Mouse (Mus musculus): ENCODE data around the gene Arhgef18. TPM values are rescaled to one million over a fixed set of nuclear protein-coding genes. Genes with fewer than 3 reads are reported as not detected.
A peak's percentile ranks its signal among the peaks of the same experiment; 100 is the strongest.

Arhgef18 gene
- total and polyA plus RNA-seq, 3 experiments = 3.0 to 6.6 TPM; not detected in 1

- Histone ChIP-seq H3K27me3 (ENCODE audit: control insufficient read depth in 1 of 2, insufficient read depth in 2 of 2, low read length in 2 of 2) (no peaks in the 10 kb centered on the region), H3K4me3 (ENCODE audit: control insufficient read depth in 1 of 2, insufficient read depth in 1 of 2, low read depth in 2 of 2, low read length in 2 of 2) (no peak overlapping the region), H3K4me1 (ENCODE audit: control insufficient read depth in 1 of 2, insufficient read depth in 2 of 2, low read length in 2 of 2) (peaks cover 0 to 7% of the 10 kb centered on the region in 2 experiments; a peak in 1 of 4 replicates), H3K79me2 (ENCODE audit: control insufficient read depth, insufficient read depth, low read length, poor library complexity) (no peaks in the 10 kb centered on the region), H3K9ac (ENCODE audit: control insufficient read depth, low read depth, low read length, poor library complexity, severe bottlenecking) (no peak overlapping the region), H3K9me3 (replicated peaks; ENCODE audit: insufficient read depth, low read length) (no peaks in the 10 kb centered on the region), H3K27ac (ENCODE audit: control insufficient read depth, low read depth, low read length) (no peak overlapping the region), H3K36me3 (ENCODE audit: control insufficient read depth in 1 of 2, insufficient read depth in 2 of 2, low read length in 2 of 2) (peaks cover 0 to 6% of the 10 kb centered on the region in 2 experiments; a peak in 2 of 4 replicates)
- TF ChIP-seq POLR2AphosphoS2 (IDR thresholded peaks at IDR 0.05; ENCODE audit: low read length) = no peak
- TF ChIP-seq TBP (IDR thresholded peaks at IDR 0.05; ENCODE audit: low read depth, low read length) = no peak
- TF ChIP-seq MYC (IDR thresholded peaks at IDR 0.05; ENCODE audit: low read depth, low read length) = no peak
- no peak for TF ChIP-seq GATA1 (IDR thresholded peaks at IDR 0.05; ENCODE audit: low read depth, low read length)
- no peak for TF ChIP-seq NRF1 (IDR thresholded peaks at IDR 0.05; ENCODE audit: insufficient read depth, low read depth, low read length, poor library complexity, severe bottlenecking)
- TF ChIP-seq MXI1 (IDR thresholded peaks at IDR 0.05; ENCODE audit: low read depth, low read length) = no peak
- TF ChIP-seq RCOR1 (IDR thresholded peaks at IDR 0.05; ENCODE audit: low read depth, low read length) = no peak
- TF ChIP-seq RAD21 (IDR thresholded peaks at IDR 0.05; ENCODE audit: low read depth, low read length) = no peak
- DNase-seq (ENCODE audit: low read depth, low spot score) = no peak
Measured at GRCm38 (mm10) chr8:3389506-3389905, 3.3 kb upstream of the Arhgef18 start.

GRCm38 (mm10) chr8:3392293-3392692 is 513 bp upstream of the Arhgef18 start:
- H3K4me3 ChIP-seq (ENCODE audit: control insufficient read depth in 1 of 2, insufficient read depth in 1 of 2, low read depth in 2 of 2, low read length in 2 of 2) = no peak overlapping the region
- H3K9me3 ChIP-seq (replicated peaks; ENCODE audit: insufficient read depth, low read length) = no peaks in the 10 kb centered on the region
- no peaks in the 10 kb centered on the region for H3K79me2 ChIP-seq (ENCODE audit: control insufficient read depth, insufficient read depth, low read length, poor library complexity)
- H3K27me3 ChIP-seq (ENCODE audit: control insufficient read depth in 1 of 2, insufficient read depth in 2 of 2, low read length in 2 of 2) = no peaks in the 10 kb centered on the region
- H3K36me3 ChIP-seq (ENCODE audit: control insufficient read depth in 1 of 2, insufficient read depth in 2 of 2, low read length in 2 of 2) = peaks cover 0 to 6% of the 10 kb centered on the region in 2 experiments; a peak in 2 of 4 replicates
- H3K4me1 ChIP-seq (ENCODE audit: control insufficient read depth in 1 of 2, insufficient read depth in 2 of 2, low read length in 2 of 2) = peaks cover 0 to 7% of the 10 kb centered on the region in 2 experiments; a peak in 1 of 4 replicates
- TF ChIP-seq ETS1 (IDR thresholded peaks at IDR 0.05; ENCODE audit: low read depth, low read length) = peak; percentile 40; the same call in 1 of the 2 replicates
- TF ChIP-seq GATA1 (IDR thresholded peaks at IDR 0.05; ENCODE audit: low read depth, low read length) = peak; percentile 71
- no peak for TF ChIP-seq MAX (IDR thresholded peaks at IDR 0.05; ENCODE audit: low read length)
- peak; percentile 47 to 49; a peak in 3 of 4 replicates for TF ChIP-seq EP300 (IDR thresholded peaks at IDR 0.05; ENCODE audit: low read depth in 1 of 2, low read length in 2 of 2)
- no peak for TF ChIP-seq MEF2A (IDR thresholded peaks at IDR 0.05; ENCODE audit: extremely low read depth, insufficient replicate concordance, low read depth, low read length, poor library complexity, severe bottlenecking)
- no peak for TF ChIP-seq USF1 (IDR thresholded peaks at IDR 0.05; ENCODE audit: low read depth, low read length)
- TF ChIP-seq HCFC1 (IDR thresholded peaks at IDR 0.05; ENCODE audit: low read depth, low read length) = no peak
- no peak for TF ChIP-seq USF2 (IDR thresholded peaks at IDR 0.05; ENCODE audit: borderline replicate concordance in 1 of 2, insufficient read depth in 1 of 2, low read depth in 1 of 2, low read length in 2 of 2)
- peak; percentile 60 for TF ChIP-seq TBP (IDR thresholded peaks at IDR 0.05; ENCODE audit: low read depth, low read length)
- TF ChIP-seq TAL1 (IDR thresholded peaks at IDR 0.05; ENCODE audit: low read length) = no peak
- no peak for TF ChIP-seq KAT2A (conservative IDR thresholded peaks at IDR 0.05; ENCODE audit: low read depth, low read length)
- no peak for TF ChIP-seq MYB (IDR thresholded peaks at IDR 0.05; ENCODE audit: low read depth, low read length)
- TF ChIP-seq ZC3H11A (IDR thresholded peaks at IDR 0.05; ENCODE audit: low read depth, low read length) = no peak
- TF ChIP-seq GABPA (IDR thresholded peaks at IDR 0.05; ENCODE audit: low read depth, low read length) = no peak
- TF ChIP-seq ZMIZ1 (IDR thresholded peaks at IDR 0.05; ENCODE audit: low read depth, low read length) = no peak
- no peak for TF ChIP-seq CTCF (IDR thresholded peaks at IDR 0.05 in 2 of 3, conservative IDR thresholded peaks at IDR 0.05 in 1 of 3; ENCODE audit: control insufficient read depth in 1 of 3, insufficient read depth in 1 of 3, low read depth in 2 of 3, low read length in 3 of 3, poor library complexity in 1 of 3, severe bottlenecking in 1 of 3)
- no peak for TF ChIP-seq POLR2A (IDR thresholded peaks at IDR 0.05; ENCODE audit: control insufficient read depth in 1 of 2, insufficient read depth in 1 of 2, low read depth in 1 of 2, low read length in 2 of 2, poor library complexity in 1 of 2)
- peak; percentile 53; the same call in 1 of the 2 replicates for TF ChIP-seq RCOR1 (IDR thresholded peaks at IDR 0.05; ENCODE audit: low read depth, low read length)
- TF ChIP-seq MAFK (IDR thresholded peaks at IDR 0.05; ENCODE audit: borderline replicate concordance, low read depth, low read length) = no peak
- TF ChIP-seq TCF12 (IDR thresholded peaks at IDR 0.05; ENCODE audit: low read depth, low read length) = peak; percentile 49; the same call in 1 of the 2 replicates
- no peak for TF ChIP-seq POLR2AphosphoS5 (IDR thresholded peaks at IDR 0.05; ENCODE audit: borderline replicate concordance, low read depth, low read length)
- H3K9ac ChIP-seq (ENCODE audit: control insufficient read depth, low read depth, low read length, poor library complexity, severe bottlenecking) = no peak overlapping the region
- H3K27ac ChIP-seq (ENCODE audit: control insufficient read depth, low read depth, low read length) = no peak overlapping the region
- peak; percentile 67 for DNase-seq (ENCODE audit: low read depth, low spot score)

All from MEL (cell line).